Mouse (Mus musculus) heart, embryonic 14.5 days (tissue): ENCODE results near the gene Rabggtb. TPM values are rescaled to one million over a fixed set of nuclear protein-coding genes. Genes with fewer than 3 reads are reported as not detected.

Experiments used
- ATAC-seq: fragments of 200-750 bp; cut with Nextera tagmentation; 2 replicates; pipeline ENCODE4 v1.8.0; 2017; ENCODE audit warnings: low read depth, moderate TSS enrichment; ENCODE audit not compliant: insufficient number of reproducible peaks, insufficient read depth, low FRiP score
- H3K27ac ChIP-seq, 2 experiments: fragments of 200-500 bp in 1 of 2; fragments of 300-500 bp in 1 of 2; sonication (generic) in 1 of 2; replicated peaks in 1 of 2; 2 replicates each; pipeline ENCODE4 v1.5.1; 2012 to 2014; ENCODE audit warnings: low read depth in 2 of 2, low read length in 2 of 2, control low read depth in 1 of 2, mild to moderate bottlenecking in 1 of 2, mixed read lengths in 1 of 2; ENCODE audit not compliant: control insufficient read depth in 1 of 2, insufficient read depth in 1 of 2
- H3K27me3 ChIP-seq: fragments of 300-500 bp; sonication (generic); 2 replicates; pipeline ENCODE4 v1.6.1; 2014; ENCODE audit warnings: mild to moderate bottlenecking, low read length, control low read depth; ENCODE audit not compliant: control insufficient read depth, insufficient read depth
- H3K36me3 ChIP-seq: fragments of 300-500 bp; sonication (generic); 2 replicates; pipeline ENCODE4 v1.6.1; 2014; ENCODE audit warnings: mild to moderate bottlenecking, control low read depth, low read length, mixed read lengths; ENCODE audit not compliant: control insufficient read depth, insufficient read depth
- H3K4me1 ChIP-seq, 2 experiments: fragments of 200-500 bp in 1 of 2; fragments of 300-500 bp in 1 of 2; sonication (generic) in 1 of 2; 2 replicates each; pipeline ENCODE4 v1.6.1; 2012 to 2014; ENCODE audit warnings: low read length in 2 of 2, control low read depth in 1 of 2, mixed read lengths in 1 of 2; ENCODE audit not compliant: control insufficient read depth in 2 of 2, insufficient read depth in 2 of 2
- H3K4me2 ChIP-seq: fragments of 300-500 bp; sonication (generic); 2 replicates; pipeline ENCODE4 v1.6.1; 2014; ENCODE audit warnings: mild to moderate bottlenecking, low read length
- H3K4me3 ChIP-seq, 2 experiments: fragments of 200-500 bp in 1 of 2; fragments of 300-500 bp in 1 of 2; sonication (generic) in 1 of 2; 2 replicates each; pipeline ENCODE4 v1.5.1; 2012 to 2014; ENCODE audit warnings: low read length in 2 of 2, mild to moderate bottlenecking in 2 of 2, control low read depth in 1 of 2, low read depth in 1 of 2, moderate library complexity in 1 of 2; ENCODE audit not compliant: control insufficient read depth in 1 of 2, insufficient read depth in 1 of 2
- H3K9ac ChIP-seq: fragments of 300-500 bp; sonication (generic); 2 replicates; pipeline ENCODE4 v1.6.1; 2014; ENCODE audit warnings: mild to moderate bottlenecking, low read length
- H3K9me3 ChIP-seq: fragments of 300-500 bp; sonication (generic); 2 replicates; pipeline ENCODE4 v1.6.1; 2016; ENCODE audit warnings: low read length, control low read depth; ENCODE audit not compliant: control insufficient read depth
- WGBS: fragments of 180-500 bp; shearing (Covaris S2); extraction: QIAGEN DNeasy Blood & Tissue Kit; methylation state at CpG from one replicate; pipeline ENCODE4 v1.1.7; 2014; 5-methylcytosine and 5-hydroxymethylcytosine counted together
- polyA plus RNA-seq: library from polyadenylated mRNA; unstranded; fragments of >200 nt; fragmentation: Nextera tagmentation; extraction: Ambion mirVana; gene quantifications from 2 replicates; pipeline ENCODE4 v1.2.1, GENCODE M21; 2014

Rabggtb gene
- polyA plus RNA-seq, 1 experiment from 2014 or later, result 67.8 TPM

DNA sequence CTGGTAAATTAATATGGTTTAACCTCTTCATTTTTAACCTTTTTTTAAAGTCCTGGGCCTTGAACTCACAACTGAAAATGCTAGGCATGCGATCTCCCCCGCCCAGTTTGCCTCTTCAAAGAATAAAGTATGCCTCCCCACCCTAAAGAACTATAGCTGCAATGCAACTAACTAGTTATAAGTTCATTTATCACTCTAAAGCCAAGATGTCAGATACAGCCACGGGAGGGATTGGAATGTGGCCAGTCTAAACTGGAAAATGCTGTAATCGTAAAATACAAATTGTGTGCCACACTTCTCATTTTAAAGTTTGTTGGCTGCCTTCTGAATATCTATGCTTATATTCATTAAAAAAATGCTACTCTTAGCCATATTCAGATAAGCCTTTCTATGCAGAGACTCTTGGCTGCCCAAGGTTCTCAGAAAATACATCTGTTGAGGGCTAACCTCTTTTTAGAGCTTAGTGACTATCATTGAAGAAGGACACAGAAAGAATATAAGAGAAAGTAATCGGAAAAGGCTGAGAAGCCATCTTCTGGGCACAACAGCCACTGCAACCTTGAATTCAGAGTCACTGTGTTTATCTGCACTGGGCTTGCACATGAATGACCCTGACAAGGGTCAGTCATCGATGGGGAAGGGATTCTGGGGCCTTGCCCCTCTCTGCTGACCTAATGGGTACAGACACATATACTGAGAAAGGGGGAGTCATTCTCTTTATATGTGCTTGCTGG lies 868 bp upstream of the Rabggtb start:
- 45% methylated on average over 6 of the region's 6 CpGs for whole genome bisulfite sequencing
- H3K4me3 ChIP-seq, result peak overlapping the region in 1 of 2 experiments; percentile 79; a peak in 2 of 4 replicates
- H3K9ac ChIP-seq, result peak overlapping the region; percentile 98
- H3K9me3 ChIP-seq, result no peaks in the 10 kb centered on the region
- H3K4me1 ChIP-seq, result peaks cover 9 to 29% of the 10 kb centered on the region in 2 experiments
- peak overlapping the region; percentile 26 to 93; a peak in 3 of 4 replicates for H3K27ac ChIP-seq
- H3K4me2 ChIP-seq, result peak overlapping the region; percentile 70
- H3K36me3 ChIP-seq, result peaks cover 28% of the 10 kb centered on the region
- H3K27me3 ChIP-seq, result no peaks in the 10 kb centered on the region
- no peak for ATAC-seq

- H3K4me3 ChIP-seq, result peak overlapping the region; percentile 79 to 94
- ATAC-seq, result no peak
- H3K4me2 ChIP-seq, result peak overlapping the region; percentile 86
- peaks cover 46% of the 10 kb centered on the region for H3K36me3 ChIP-seq
- H3K9ac ChIP-seq, result peak overlapping the region; percentile 98
- no peaks in the 10 kb centered on the region for H3K27me3 ChIP-seq
- no peaks in the 10 kb centered on the region for H3K9me3 ChIP-seq
- H3K4me1 ChIP-seq, result peaks cover 9 to 41% of the 10 kb centered on the region in 2 experiments
- WGBS, result 1% methylated on average over 12 of the region's 12 CpGs
- H3K27ac ChIP-seq, result peak overlapping the region; percentile 82 to 93
Observed at GRCm38 (mm10) chr3:153911882-153912440, 848 bp downstream of the Rabggtb start.

GRCm38 (mm10) chr3:153911197-153911881 lies 1.5 kb downstream of the Rabggtb start:
- no peaks in the 10 kb centered on the region for H3K9me3 ChIP-seq
- peaks cover 52% of the 10 kb centered on the region for H3K36me3 ChIP-seq
- peak overlapping the region; percentile 49 to 93 for H3K27ac ChIP-seq
- no peak for ATAC-seq
- peak overlapping the region; percentile 79 to 94 for H3K4me3 ChIP-seq
- peaks cover 9 to 41% of the 10 kb centered on the region in 2 experiments for H3K4me1 ChIP-seq
- WGBS, result 32% methylated on average over 8 of the region's 8 CpGs
- peak overlapping the region; percentile 86 for H3K4me2 ChIP-seq
- no peaks in the 10 kb centered on the region for H3K27me3 ChIP-seq
- H3K9ac ChIP-seq, result peak overlapping the region; percentile 98

GRCm38 (mm10) chr3:153910489-153910888 lies 2.3 kb downstream of the Rabggtb start:
- Histone ChIP-seq H3K4me3 (peak overlapping the region; percentile 26 to 79), H3K9ac (peak overlapping the region; percentile 98), H3K4me1 (peaks cover 9 to 41% of the 10 kb centered on the region in 2 experiments), H3K27ac (no peak overlapping the region; a peak in 2 of 4 replicates), H3K4me2 (peak overlapping the region; percentile 86), H3K27me3 (no peaks in the 10 kb centered on the region), H3K9me3 (no peaks in the 10 kb centered on the region), H3K36me3 (peaks cover 60% of the 10 kb centered on the region)
- WGBS, result 53% methylated on average over 7 of the region's 7 CpGs
- ATAC-seq, result no peak

DNA sequence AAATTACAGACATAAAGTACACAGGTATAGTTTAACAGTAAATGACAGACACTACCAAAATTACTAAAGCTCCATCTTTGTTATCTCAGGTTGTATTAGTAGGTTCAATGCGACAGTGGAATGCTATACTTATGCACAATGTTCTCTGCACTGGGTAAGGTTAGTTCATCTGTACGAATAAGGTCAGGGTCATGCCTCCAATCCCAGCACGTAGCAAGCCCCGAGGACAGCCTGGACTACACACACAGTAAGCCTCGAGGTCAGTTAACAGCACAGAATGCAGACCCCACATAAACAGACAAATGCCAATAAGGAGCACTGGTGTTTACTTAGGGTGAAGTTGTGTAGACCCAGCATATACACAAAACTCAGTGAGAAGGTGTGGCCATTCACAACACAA lies 3.9 kb downstream of the Rabggtb start:
- H3K9me3 ChIP-seq, result no peaks in the 10 kb centered on the region
- ATAC-seq, result no peak
- H3K36me3 ChIP-seq, result peaks cover 76% of the 10 kb centered on the region
- no peak overlapping the region for H3K9ac ChIP-seq
- peaks cover 9 to 41% of the 10 kb centered on the region in 2 experiments for H3K4me1 ChIP-seq
- 0 out of 4 replicates have a peak overlapping the region, but pooled peaks of 1 of the 2 experiments have one; percentile 10 for H3K4me3 ChIP-seq
- H3K27me3 ChIP-seq, result no peaks in the 10 kb centered on the region
- WGBS, result 65% methylated on average over 5 of the region's 5 CpGs
- H3K27ac ChIP-seq, result no peak overlapping the region
- H3K4me2 ChIP-seq, result peak overlapping the region; percentile 86

DNA sequence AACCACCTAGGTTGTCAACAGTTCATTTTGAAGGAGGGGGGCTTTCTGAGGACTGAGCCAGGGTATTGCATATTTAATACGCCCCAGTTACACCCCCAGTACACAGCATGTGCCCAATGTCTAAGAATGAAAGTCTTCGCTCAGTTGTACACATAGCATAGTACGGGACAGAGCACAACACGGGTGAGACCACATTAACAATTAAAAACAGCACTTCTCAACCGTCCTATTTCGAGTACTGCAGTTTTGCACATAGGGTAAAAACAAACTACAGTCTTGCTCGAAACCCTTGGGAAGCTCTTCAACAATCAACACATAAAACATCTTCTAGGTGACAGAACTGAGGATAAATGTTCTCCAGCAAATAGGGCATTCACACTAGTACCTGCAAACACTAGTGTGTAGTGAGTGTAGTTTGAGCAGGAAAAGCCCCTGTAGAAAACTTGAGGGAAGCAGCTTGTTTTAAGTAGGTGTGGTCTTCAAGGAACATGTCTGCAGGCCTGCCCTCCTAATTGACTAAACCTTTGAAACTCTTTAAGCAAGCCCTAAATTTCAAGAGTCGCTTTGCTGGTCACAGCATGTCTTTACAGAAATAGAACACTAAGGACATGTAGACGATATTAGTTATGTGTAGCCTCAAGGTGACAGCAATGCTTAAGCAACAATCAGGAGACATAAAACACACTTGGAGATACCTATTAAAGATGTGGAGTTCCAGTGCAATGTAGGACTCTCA lies 6.5 kb downstream of the Rabggtb start, which contains the start of gene Msh4:
TSS of gene Msh4 (minus strand) at position 3 of the 736 bp plus-strand sequence.
- H3K27ac ChIP-seq, result 0 out of 4 replicates have a peak within 1 kb of the TSS, but pooled peaks of 1 of the 2 experiments have one; percentile 11
- H3K9me3 ChIP-seq, result no peaks in the 10 kb centered on the region
- peaks cover 6 to 40% of the 10 kb centered on the region in 2 experiments for H3K4me1 ChIP-seq
- no peaks in the 10 kb centered on the region for H3K27me3 ChIP-seq
- H3K4me2 ChIP-seq, result no peak within 1 kb of the TSS
- H3K9ac ChIP-seq, result no peak within 1 kb of the TSS
- peaks cover 78% of the 10 kb centered on the region for H3K36me3 ChIP-seq
- 74% methylated on average over 9 of the region's 9 CpGs for WGBS
- H3K4me3 ChIP-seq, result no peak within 1 kb of the TSS
- ATAC-seq, result no peak
